Mouse (Mus musculus): ENCODE results near the gene Krtap13-1. TPM values are rescaled to one million over a fixed set of nuclear protein-coding genes. Genes with fewer than 3 reads are reported as not detected.

Gene Krtap13-1
- not detected in 2 replicates for polyA plus RNA-seq (2012; rRNA removed)

GRCm38 (mm10) chr16:88728812-88729275 is at the start of gene Krtap13-1:
Gene Krtap13-1 (plus strand): TSS chr16:88728862.
- no peak for TF ChIP-seq CTCF (IDR thresholded peaks at IDR 0.05; ENCODE audit: insufficient read depth, low read length)
- no peak for TF ChIP-seq POLR2A (IDR thresholded peaks at IDR 0.05; ENCODE audit: borderline replicate concordance, extremely low read depth, low read depth, low read length)
- Histone ChIP-seq H3K4me3 (replicated peaks; ENCODE audit: extremely low read depth, low read depth, low read length) (no peak within 1 kb of the TSS), H3K4me1 (ENCODE audit: control insufficient read depth, insufficient read depth, low read length) (no peaks in the 10 kb centered on the region)
- WGBS: 83% methylated on average over 4 of the region's 4 CpGs
- no peak for DNase-seq

GRCm38 (mm10) chr16:88679099-88679498 is 49.6 kb upstream of the Krtap13-1 start:
- Histone ChIP-seq H3K4me3 (replicated peaks; ENCODE audit: extremely low read depth, low read depth, low read length) (no peak overlapping the region), H3K4me1 (ENCODE audit: control insufficient read depth, insufficient read depth, low read length) (no peaks in the 10 kb centered on the region)
- TF ChIP-seq CTCF (IDR thresholded peaks at IDR 0.05; ENCODE audit: insufficient read depth, low read length): no peak
- no peak for TF ChIP-seq POLR2A (IDR thresholded peaks at IDR 0.05; ENCODE audit: borderline replicate concordance, extremely low read depth, low read depth, low read length)
- no peak for DNase-seq
- 90% methylated on average over 6 of the region's 6 CpGs for WGBS

- WGBS: 66% methylated on average over 2 of the region's 2 CpGs
- Histone ChIP-seq H3K4me1 (ENCODE audit: control insufficient read depth, insufficient read depth, low read length) (no peaks in the 10 kb centered on the region), H3K4me3 (replicated peaks; ENCODE audit: extremely low read depth, low read depth, low read length) (no peak overlapping the region)
- DNase-seq: no peak
- TF ChIP-seq CTCF (IDR thresholded peaks at IDR 0.05; ENCODE audit: insufficient read depth, low read length) (no peak), POLR2A (IDR thresholded peaks at IDR 0.05; ENCODE audit: borderline replicate concordance, extremely low read depth, low read depth, low read length) (no peak)
Measured at GRCm38 (mm10) chr16:88681282-88681681, 47.4 kb upstream of the Krtap13-1 start.

- WGBS: 78% methylated on average over 4 of the region's 4 CpGs
Measured at GRCm38 (mm10) chr16:88696256-88696655, 32.4 kb upstream of the Krtap13-1 start.

DNA sequence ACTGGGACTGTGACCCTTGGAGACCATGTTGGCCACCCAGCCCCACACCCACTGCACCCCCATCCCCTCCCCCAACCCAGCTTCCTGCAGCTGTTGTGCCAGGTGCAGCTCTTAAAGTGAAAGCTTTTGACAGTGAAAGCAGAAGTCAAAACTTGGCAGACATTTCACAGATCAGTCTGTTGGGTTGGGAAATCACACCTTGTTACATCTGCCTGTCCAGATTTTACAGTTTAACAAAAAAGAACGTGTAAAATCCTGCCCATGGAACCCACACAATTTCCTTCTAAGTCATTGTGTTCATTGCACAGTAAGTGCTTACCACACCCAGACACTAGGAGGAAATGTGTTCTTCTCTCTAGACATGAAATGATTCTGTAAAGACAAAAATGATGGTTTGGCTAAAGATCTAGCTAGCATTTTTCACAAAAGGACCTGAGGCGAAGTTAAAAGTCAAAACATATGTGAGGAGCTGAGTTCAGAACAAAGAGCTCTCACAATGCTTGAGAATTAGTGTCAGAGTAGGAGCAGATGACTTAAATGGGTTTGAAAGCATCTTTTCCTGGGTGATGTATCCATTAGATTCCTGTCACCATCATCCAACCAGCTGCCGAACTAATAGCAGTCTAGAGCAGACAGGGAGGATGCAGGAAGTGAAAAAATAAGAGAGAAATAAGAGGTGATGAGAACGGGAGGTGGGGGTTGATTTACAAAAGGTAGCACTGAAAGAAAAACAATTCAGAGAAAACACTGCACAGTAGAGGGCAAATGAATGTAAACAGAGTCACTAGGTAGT is 27.4 kb upstream of the Krtap13-1 start:
- Histone ChIP-seq H3K4me1 (ENCODE audit: control insufficient read depth, insufficient read depth, low read length) (no peaks in the 10 kb centered on the region), H3K4me3 (replicated peaks; ENCODE audit: extremely low read depth, low read depth, low read length) (no peak overlapping the region)
- no peak for TF ChIP-seq POLR2A (IDR thresholded peaks at IDR 0.05; ENCODE audit: borderline replicate concordance, extremely low read depth, low read depth, low read length)
- TF ChIP-seq CTCF (IDR thresholded peaks at IDR 0.05; ENCODE audit: insufficient read depth, low read length): no peak
- no peak for DNase-seq
- WGBS: 32% methylated on average over 4 of the region's 4 CpGs

More at GRCm38 (mm10) chr16:88696256-88696655, 32.4 kb upstream of the Krtap13-1 start:
- Histone ChIP-seq H3K4me1 (ENCODE audit: control insufficient read depth, insufficient read depth, low read length) (no peaks in the 10 kb centered on the region), H3K4me3 (replicated peaks; ENCODE audit: extremely low read depth, low read depth, low read length) (no peak overlapping the region)
- TF ChIP-seq POLR2A (IDR thresholded peaks at IDR 0.05; ENCODE audit: borderline replicate concordance, extremely low read depth, low read depth, low read length) (no peak), CTCF (IDR thresholded peaks at IDR 0.05; ENCODE audit: insufficient read depth, low read length) (no peak)
- no peak for DNase-seq

DNA sequence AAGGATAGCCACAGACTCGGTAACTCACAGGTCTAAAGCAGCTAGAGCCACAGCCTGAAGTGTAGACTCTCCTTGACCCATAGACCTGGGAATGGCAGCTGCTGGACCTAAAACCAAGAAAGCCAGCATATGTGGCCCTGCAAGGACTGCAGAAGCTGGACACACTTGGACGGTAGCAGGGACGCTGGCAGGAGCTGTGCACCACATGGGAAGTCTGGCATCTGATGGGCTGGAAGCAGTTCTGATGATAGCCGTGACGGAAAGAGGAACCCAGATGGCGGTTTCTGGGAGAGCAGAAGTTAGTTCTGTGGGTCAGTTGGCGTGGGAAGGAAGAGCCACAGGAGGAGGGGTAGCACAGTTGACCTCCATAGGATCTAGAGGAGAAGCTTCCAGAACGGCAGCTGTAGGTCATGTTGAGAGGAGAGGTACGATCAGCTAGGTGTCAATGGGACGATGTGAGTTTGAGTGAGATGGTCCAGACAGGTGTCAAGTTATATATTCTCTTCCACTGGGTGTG is 21.1 kb upstream of the Krtap13-1 start, which contains the start of gene 2310061N02Rik:
Gene 2310061N02Rik (minus strand): TSS at position 467 of the 517 bp plus-strand sequence.
- 79% methylated on average over 10 of the region's 10 CpGs for WGBS
- Histone ChIP-seq H3K4me1 (ENCODE audit: control insufficient read depth, insufficient read depth, low read length) (no peaks in the 10 kb centered on the region; the same call in 1 of the 2 replicates), H3K4me3 (replicated peaks; ENCODE audit: extremely low read depth, low read depth, low read length) (no peak within 1 kb of the TSS)
- no peak for TF ChIP-seq CTCF (IDR thresholded peaks at IDR 0.05; ENCODE audit: insufficient read depth, low read length)
- TF ChIP-seq POLR2A (IDR thresholded peaks at IDR 0.05; ENCODE audit: borderline replicate concordance, extremely low read depth, low read depth, low read length): no peak
- DNase-seq: no peak

DNA sequence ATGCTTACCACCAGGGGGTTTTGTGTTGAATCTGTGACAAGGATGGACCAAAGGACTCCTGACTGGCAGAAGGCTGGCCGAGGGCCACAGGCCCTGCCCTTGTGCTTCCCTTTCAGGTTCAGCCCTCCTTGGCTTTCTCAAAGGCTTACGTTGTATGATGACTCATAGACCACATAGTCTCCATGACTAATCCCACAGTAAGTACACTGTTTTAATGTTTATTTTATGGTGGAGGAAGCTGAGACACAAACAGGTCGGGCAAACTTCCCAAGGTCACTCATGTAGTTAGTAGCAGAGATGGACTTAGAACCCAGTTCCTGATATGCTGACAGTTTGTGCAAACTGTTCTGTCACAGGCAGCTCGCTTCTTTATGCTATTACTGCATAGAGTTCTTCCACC is 17.9 kb upstream of the Krtap13-1 start:
- Histone ChIP-seq H3K4me1 (ENCODE audit: control insufficient read depth, insufficient read depth, low read length) (no peaks in the 10 kb centered on the region; the same call in 1 of the 2 replicates), H3K4me3 (replicated peaks; ENCODE audit: extremely low read depth, low read depth, low read length) (no peak overlapping the region)
- 40% methylated on average over 4 of the region's 4 CpGs for WGBS
- TF ChIP-seq CTCF (IDR thresholded peaks at IDR 0.05; ENCODE audit: insufficient read depth, low read length) (no peak), POLR2A (IDR thresholded peaks at IDR 0.05; ENCODE audit: borderline replicate concordance, extremely low read depth, low read depth, low read length) (no peak)
- no peak for DNase-seq

GRCm38 (mm10) chr16:88711245-88711644 is 17.4 kb upstream of the Krtap13-1 start:
- no peak overlapping the region for H3K4me3 ChIP-seq (replicated peaks; ENCODE audit: extremely low read depth, low read depth, low read length)
- H3K4me1 ChIP-seq (ENCODE audit: control insufficient read depth, insufficient read depth, low read length): no peaks in the 10 kb centered on the region; the same call in 1 of the 2 replicates
- DNase-seq: no peak
- 82% methylated on average over 6 of the region's 6 CpGs for WGBS
- TF ChIP-seq CTCF (IDR thresholded peaks at IDR 0.05; ENCODE audit: insufficient read depth, low read length): peak; percentile 33
- TF ChIP-seq POLR2A (IDR thresholded peaks at IDR 0.05; ENCODE audit: borderline replicate concordance, extremely low read depth, low read depth, low read length): no peak

- TF ChIP-seq POLR2A (IDR thresholded peaks at IDR 0.05; ENCODE audit: borderline replicate concordance, extremely low read depth, low read depth, low read length) (no peak), CTCF (IDR thresholded peaks at IDR 0.05; ENCODE audit: insufficient read depth, low read length) (no peak)
- Histone ChIP-seq H3K4me1 (ENCODE audit: control insufficient read depth, insufficient read depth, low read length) (no peaks in the 10 kb centered on the region), H3K4me3 (replicated peaks; ENCODE audit: extremely low read depth, low read depth, low read length) (no peak overlapping the region)
- DNase-seq: no peak
Measured at GRCm38 (mm10) chr16:88716549-88716948, 12.1 kb upstream of the Krtap13-1 start.

Data from lung, adult 2 months (tissue).